Mouse (Mus musculus) intestine, embryonic 16.5 days (tissue): ENCODE results near the gene Ero1lb. TPM values are rescaled to one million over a fixed set of nuclear protein-coding genes. Genes with fewer than 3 reads are reported as not detected.
"Not testable (repeated sequence)": the region's sequence is repeated elsewhere in the genome, so short reads cannot be mapped to it uniquely, and the experiment has no call there.

Source experiments
- ATAC-seq: fragments of 200-750 bp; cut with Nextera tagmentation; 2 replicates; pipeline ENCODE4 v1.8.0; 2017; ENCODE audit warnings: moderate TSS enrichment, moderate library complexity
- H3K27ac ChIP-seq: fragments of 300-500 bp; sonication (generic); 2 replicates; pipeline ENCODE4 v1.5.1; 2014; ENCODE audit warnings: mild to moderate bottlenecking, low read length
- H3K27me3 ChIP-seq: fragments of 300-500 bp; sonication (generic); replicated peaks from 2 replicates; pipeline ENCODE4 v1.6.1; 2014; ENCODE audit warnings: low read length, control low read depth, mixed read lengths; ENCODE audit not compliant: control insufficient read depth, insufficient read depth
- H3K36me3 ChIP-seq: fragments of 300-500 bp; sonication (generic); 2 replicates; pipeline ENCODE4 v1.6.1; 2014; ENCODE audit warnings: low read length, control low read depth; ENCODE audit not compliant: control insufficient read depth, insufficient read depth
- H3K4me1 ChIP-seq: fragments of 300-500 bp; sonication (generic); 2 replicates; pipeline ENCODE4 v1.6.1; 2014; ENCODE audit warnings: low read length, control low read depth, mixed read lengths; ENCODE audit not compliant: control insufficient read depth, insufficient read depth
- H3K4me2 ChIP-seq: fragments of 300-500 bp; sonication (generic); 2 replicates; pipeline ENCODE4 v1.6.1; 2014; ENCODE audit warnings: low read depth, low read length, control low read depth
- H3K4me3 ChIP-seq: fragments of 300-500 bp; sonication (generic); 2 replicates; pipeline ENCODE4 v1.5.1; 2014; ENCODE audit warnings: mild to moderate bottlenecking, low read length
- H3K9ac ChIP-seq: fragments of 300-500 bp; sonication (generic); 2 replicates; pipeline ENCODE4 v1.6.1; 2014; ENCODE audit warnings: low read depth, low read length
- H3K9me3 ChIP-seq: fragments of 300-500 bp; sonication (generic); 2 replicates; pipeline ENCODE4 v1.6.1; 2016; ENCODE audit warnings: low read length, control low read depth; ENCODE audit not compliant: control insufficient read depth
- WGBS: fragments of 180-500 bp; shearing (Covaris S2); extraction: QIAGEN DNeasy Blood & Tissue Kit; methylation state at CpG from one replicate; pipeline ENCODE4 v1.1.7; 2014; 5-methylcytosine and 5-hydroxymethylcytosine counted together
- polyA plus RNA-seq: library from polyadenylated mRNA; unstranded; fragments of >200 nt; fragmentation: Nextera tagmentation; extraction: Ambion mirVana; gene quantifications from 2 replicates; pipeline ENCODE4 v1.2.1, GENCODE M21; 2015

Ero1lb gene
- polyA plus RNA-seq, 1 experiment from 2014 or later, result 8.0 TPM

DNA sequence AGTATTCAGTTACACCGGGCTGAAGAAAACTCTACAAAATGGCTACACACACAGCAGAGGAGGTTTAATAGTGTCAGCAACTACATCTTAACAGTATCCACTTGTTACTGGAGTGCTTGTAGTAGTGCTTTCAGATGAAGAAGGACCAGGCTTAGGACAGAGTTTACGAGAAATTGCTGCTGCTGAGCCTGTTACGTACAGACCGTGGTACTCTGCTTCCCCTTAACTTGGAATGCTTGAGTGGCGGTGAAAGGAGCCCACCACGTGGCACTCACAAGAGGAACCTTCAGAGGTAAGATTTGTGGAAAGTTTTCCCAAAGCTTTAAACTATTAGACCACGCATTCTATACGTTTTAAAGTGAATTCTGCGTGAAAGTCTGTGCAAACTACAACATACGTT lies 49.3 kb downstream of the Ero1lb start:
- H3K4me3 ChIP-seq, ATAC-seq, H3K4me1 ChIP-seq, H3K27ac ChIP-seq, H3K27me3 ChIP-seq, H3K9ac ChIP-seq, H3K36me3 ChIP-seq, H3K4me2 ChIP-seq, H3K9me3 ChIP-seq: not testable (repeated sequence)
- 89% methylated on average over 10 of the region's 10 CpGs for WGBS

DNA sequence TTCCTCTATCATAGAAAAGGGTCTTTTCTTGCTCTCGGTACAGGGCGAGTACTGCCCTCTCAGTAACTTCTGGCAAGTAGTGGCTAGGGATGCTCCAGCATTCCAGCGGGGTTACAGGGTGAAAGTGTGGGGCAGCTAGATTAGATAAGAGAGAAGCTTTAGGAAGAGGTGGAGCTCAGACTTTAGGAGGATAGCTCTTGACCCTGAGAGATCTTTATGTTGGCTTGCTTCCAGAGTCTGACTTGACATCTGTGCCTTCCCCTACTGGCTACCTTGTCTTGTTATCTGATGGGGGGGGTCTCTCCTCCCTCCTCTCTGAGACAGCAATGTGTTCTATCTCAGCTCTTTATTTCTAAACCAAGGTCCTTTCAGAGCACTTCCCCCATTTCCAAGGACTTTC lies 50.8 kb downstream of the Ero1lb start:
- not testable (repeated sequence) for ATAC-seq

DNA sequence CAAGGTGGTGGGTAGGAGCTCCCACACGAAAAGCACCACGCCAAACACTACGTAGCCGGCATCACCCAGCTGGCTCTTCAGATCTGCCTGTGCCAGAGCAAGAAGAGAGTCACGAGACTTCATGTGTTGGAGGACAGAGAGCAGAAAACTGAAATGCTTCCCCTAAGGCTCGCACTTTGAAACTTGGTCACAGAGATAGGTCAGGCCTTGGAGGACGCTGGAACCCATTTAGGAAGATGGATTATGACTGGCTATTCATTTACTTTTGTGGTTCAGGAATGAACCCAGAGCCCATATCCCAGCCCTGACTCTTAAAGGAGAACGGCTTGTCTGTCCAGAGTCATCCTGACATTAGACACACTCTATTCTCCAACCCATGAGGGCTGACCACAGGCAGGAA lies 54.1 kb downstream of the Ero1lb start:
- 90% methylated on average over 8 of the region's 8 CpGs for WGBS
- not testable (repeated sequence) for H3K36me3 ChIP-seq

More for the DNA sequence above, 50.8 kb downstream of the Ero1lb start:
- not testable (repeated sequence) for H3K27ac ChIP-seq, H3K36me3 ChIP-seq, H3K9ac ChIP-seq, H3K4me3 ChIP-seq, H3K27me3 ChIP-seq, H3K9me3 ChIP-seq, H3K4me1 ChIP-seq, H3K4me2 ChIP-seq
- WGBS, result 57% methylated on average over 3 of the region's 3 CpGs

DNA sequence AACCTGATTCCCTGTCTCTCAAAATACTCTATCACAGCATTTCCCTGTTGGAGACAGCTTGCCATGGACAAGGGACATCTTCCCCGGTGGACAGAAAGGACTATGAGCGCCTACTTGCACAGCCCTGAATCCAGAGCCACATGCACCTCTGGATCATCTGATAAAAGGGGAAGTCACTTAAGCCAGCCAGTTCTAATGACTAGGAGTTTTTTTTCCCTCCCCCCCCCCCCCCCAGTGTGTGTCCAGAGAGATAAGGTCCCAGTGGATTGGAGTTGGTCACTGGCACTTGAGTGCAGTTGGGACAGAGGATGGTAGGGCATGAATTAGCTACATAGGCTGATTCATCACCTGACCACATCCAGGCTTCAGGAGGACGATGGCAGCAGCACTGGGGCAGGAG lies 60.4 kb downstream of the Ero1lb start:
- H3K27me3 ChIP-seq, result not testable (repeated sequence)

More for the DNA sequence above, 54.1 kb downstream of the Ero1lb start:
- not testable (repeated sequence) for H3K4me2 ChIP-seq, H3K27me3 ChIP-seq, H3K4me1 ChIP-seq, H3K4me3 ChIP-seq, H3K9ac ChIP-seq, H3K9me3 ChIP-seq, H3K27ac ChIP-seq, ATAC-seq

DNA sequence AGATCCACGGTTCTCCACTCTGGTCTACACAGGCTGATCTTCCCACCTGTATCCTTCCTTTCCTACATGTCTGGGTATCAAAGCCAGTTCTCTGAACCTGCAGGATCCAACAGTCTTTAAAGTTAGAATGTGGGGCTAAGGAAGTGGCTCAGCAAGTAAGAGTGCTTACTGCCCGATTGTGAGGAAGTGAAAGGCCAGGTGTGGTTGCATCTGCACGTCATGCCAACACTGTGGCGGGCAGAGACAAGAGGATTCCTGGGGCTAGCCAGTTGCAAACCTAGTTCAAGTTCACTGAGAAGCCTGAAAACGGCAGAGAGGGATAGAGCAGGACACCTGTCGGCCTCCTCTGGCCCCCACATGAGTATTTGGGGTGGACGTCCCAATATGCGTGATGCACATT lies 62.1 kb downstream of the Ero1lb start:
- not testable (repeated sequence) for H3K4me1 ChIP-seq, H3K27ac ChIP-seq, H3K4me3 ChIP-seq, H3K36me3 ChIP-seq, ATAC-seq, H3K27me3 ChIP-seq, H3K9me3 ChIP-seq, H3K9ac ChIP-seq, H3K4me2 ChIP-seq
- 93% methylated on average over 8 of the region's 8 CpGs for WGBS

More for the DNA sequence above, 60.4 kb downstream of the Ero1lb start:
- not testable (repeated sequence) for H3K4me3 ChIP-seq, H3K27ac ChIP-seq, H3K4me1 ChIP-seq, ATAC-seq, H3K36me3 ChIP-seq, H3K9ac ChIP-seq, H3K9me3 ChIP-seq, H3K4me2 ChIP-seq
- WGBS, result 90% methylated on average over 3 of the region's 3 CpGs

DNA sequence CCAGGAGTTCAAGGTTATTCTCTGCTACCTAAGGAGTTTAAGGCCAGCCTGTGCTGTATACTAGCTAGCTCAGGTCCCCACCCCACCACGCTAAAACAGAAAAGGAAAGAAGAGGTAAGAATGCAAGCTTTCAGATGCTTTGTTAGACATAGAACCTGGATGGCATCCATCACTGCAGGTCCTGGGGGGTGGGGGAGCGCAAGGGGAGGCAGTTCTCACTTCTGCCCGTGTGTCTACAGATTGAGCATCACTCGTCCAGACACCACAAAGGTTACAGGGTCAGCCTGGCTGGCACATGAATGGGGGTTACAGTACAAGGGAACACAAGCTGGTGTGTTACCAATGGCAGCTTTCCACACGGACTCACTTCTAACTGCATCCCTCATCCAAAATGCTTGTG lies 62.5 kb downstream of the Ero1lb start:
- WGBS, result 88% methylated on average over 5 of the region's 5 CpGs
- H3K36me3 ChIP-seq, H3K27ac ChIP-seq, H3K4me1 ChIP-seq, H3K27me3 ChIP-seq, H3K4me3 ChIP-seq, H3K4me2 ChIP-seq, ATAC-seq, H3K9me3 ChIP-seq, H3K9ac ChIP-seq: not testable (repeated sequence)

DNA sequence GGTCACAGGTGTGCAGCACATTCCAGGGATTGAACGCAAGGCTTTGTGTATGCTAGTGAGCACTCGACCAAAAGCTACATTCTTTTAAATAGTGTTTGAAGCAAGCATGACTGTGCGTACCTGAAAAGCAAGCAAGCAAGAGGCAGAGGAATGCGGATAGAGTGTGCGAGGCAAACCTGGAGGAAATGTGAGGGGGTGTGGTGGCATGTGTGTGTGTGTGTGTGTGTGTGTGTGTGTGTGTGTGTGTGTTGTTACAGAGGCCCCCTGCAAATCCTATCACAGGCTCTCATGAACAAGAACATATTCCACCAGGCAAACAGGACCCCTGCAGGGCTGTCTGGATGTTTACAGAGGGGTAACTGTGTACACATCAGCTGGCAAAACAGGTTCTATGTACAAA lies 64.6 kb downstream of the Ero1lb start:
- not testable (repeated sequence) for H3K27me3 ChIP-seq, H3K4me3 ChIP-seq, H3K4me2 ChIP-seq, H3K27ac ChIP-seq, H3K9ac ChIP-seq, H3K4me1 ChIP-seq, H3K9me3 ChIP-seq, H3K36me3 ChIP-seq
- ATAC-seq, result peak; percentile 33; the same call in 1 of the 2 replicates
- 72% methylated on average over 5 of the region's 5 CpGs for WGBS

DNA sequence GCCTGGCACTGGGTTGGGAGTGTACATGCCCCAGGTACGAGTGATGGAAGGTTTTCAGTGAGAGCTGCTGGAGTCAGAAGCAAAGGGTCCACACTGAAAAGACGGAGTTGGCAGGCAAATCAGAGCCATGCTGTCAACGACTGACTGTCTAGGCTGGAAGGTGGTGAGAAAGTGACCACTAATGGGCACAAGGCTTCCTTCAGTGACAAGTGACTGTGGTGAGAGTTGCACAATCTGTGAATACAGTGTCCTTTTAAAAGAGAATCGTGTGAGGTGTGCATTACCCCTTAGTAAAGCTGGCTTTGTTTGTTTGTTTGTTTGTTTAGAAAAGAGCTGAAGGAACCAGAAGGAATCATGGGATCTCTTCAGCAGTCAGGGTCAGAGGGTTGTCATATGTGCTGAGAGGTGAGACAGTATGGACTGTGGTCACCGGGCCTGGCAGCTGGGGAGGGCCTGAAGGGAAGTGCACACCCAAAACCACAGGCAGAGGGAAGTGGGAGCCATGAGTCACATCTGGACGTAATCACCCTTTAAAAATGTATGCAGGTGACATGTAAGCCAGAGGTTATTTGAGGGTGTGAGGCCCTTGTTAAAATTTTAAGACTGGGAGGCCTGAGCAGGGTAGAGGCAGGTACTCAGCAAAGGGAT lies 69.4 kb downstream of the Ero1lb start:
- not testable (repeated sequence) for H3K9me3 ChIP-seq, H3K27ac ChIP-seq, H3K9ac ChIP-seq, ATAC-seq, H3K36me3 ChIP-seq, H3K4me3 ChIP-seq, H3K4me1 ChIP-seq, H3K4me2 ChIP-seq, H3K27me3 ChIP-seq
- 67% methylated on average over 1 of the region's 6 CpGs for WGBS

DNA sequence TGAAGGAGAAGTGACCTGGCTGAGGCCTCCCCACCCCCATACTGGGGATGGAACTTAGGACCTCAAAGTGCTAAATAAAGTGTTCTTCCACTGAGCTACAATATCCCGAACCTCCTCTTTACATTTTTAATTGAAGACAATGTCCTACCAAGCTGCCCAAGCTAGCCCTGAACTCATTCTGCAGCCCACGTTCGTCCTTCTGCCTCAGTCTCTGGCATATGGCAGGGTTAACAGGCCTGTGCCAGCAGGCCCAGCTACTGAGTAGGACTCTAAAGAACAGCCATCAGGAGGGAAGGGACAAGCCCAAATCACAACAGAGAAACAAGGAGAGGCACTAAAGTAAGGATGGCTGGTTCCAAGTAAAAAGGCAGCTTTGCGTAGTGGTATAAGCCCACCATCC lies 77.1 kb downstream of the Ero1lb start:
- H3K4me1 ChIP-seq, H3K27me3 ChIP-seq, H3K36me3 ChIP-seq, ATAC-seq, H3K9me3 ChIP-seq, H3K4me3 ChIP-seq, H3K9ac ChIP-seq, H3K4me2 ChIP-seq, H3K27ac ChIP-seq: not testable (repeated sequence)
- 96% methylated on average over 3 of the region's 4 CpGs for WGBS

DNA sequence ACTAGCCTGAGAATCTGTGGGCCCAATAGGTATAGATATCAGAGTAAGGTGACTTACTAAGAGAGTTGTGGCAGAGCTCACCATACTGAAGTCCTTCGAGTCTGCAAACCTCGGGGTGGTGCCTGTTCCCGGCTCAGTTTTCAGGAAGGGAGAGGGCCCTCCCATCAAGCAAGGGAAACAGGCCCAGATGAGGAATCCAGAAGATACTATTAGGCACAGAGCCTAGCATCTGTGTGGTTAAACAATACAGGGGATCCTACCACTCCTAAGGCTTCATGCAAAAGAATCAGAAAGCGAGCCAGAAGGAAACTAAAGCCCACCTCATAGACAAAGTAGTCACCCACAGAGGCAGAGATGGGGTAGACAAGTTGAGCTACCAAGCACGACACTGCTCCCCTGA lies 81.0 kb downstream of the Ero1lb start:
- H3K4me3 ChIP-seq, H3K4me1 ChIP-seq, H3K9me3 ChIP-seq, ATAC-seq, H3K27me3 ChIP-seq, H3K9ac ChIP-seq, H3K27ac ChIP-seq, H3K36me3 ChIP-seq, H3K4me2 ChIP-seq: not testable (repeated sequence)
- WGBS, result 79% methylated on average over 5 of the region's 5 CpGs
